Mouse (Mus musculus): ENCODE data around the gene Enam.

GRCm38 (mm10) chr5:88530908-88531307 is 43.1 kb downstream of the Enam start:
- no peak for TF ChIP-seq CTCF (IDR thresholded peaks at IDR 0.05; ENCODE audit: borderline replicate concordance, control insufficient read depth, extremely low read depth, insufficient read depth, low read length, poor library complexity)
- no peak for TF ChIP-seq POLR2A (IDR thresholded peaks at IDR 0.05; ENCODE audit: control insufficient read depth, extremely low read depth, insufficient read depth, low read length, poor library complexity)
